Comparison of ENCODE assay signal across 7 mouse cellular contexts in genomic region chr3:129429161-129430111, GRCm38 (mm10).
DNase-seq lines count a peak whose midpoint lies in the region; ATAC-seq and TF ChIP-seq lines count a peak whose summit lies in the region.

No protein-coding gene starts in this region.

- no peak overlapping the region for H3K4me3 ChIP-seq in hindbrain, embryonic 12.5 days
- H3K4me3 ChIP-seq in hindbrain, embryonic 16.5 days (ENCODE audit: low read length): no peak overlapping the region
- H3K4me3 ChIP-seq in liver, embryonic 13.5 days (replicated peaks): no peak overlapping the region

- TF ChIP-seq POLR2A in brain, embryonic 14.5 days (IDR thresholded peaks at IDR 0.05; ENCODE audit: borderline replicate concordance, extremely low read depth, insufficient read depth, insufficient read length, poor library complexity, severe bottlenecking): no peak

- no peaks in the 10 kb centered on the region for H3K36me3 ChIP-seq in hindbrain, embryonic 12.5 days
- H3K36me3 ChIP-seq in hindbrain, embryonic 16.5 days (ENCODE audit: control insufficient read depth, insufficient read depth, low read length): no peaks in the 10 kb centered on the region
- H3K36me3 ChIP-seq in liver, embryonic 13.5 days: no peaks in the 10 kb centered on the region

- DNase-seq in Muller cell, postnatal 12 days (ENCODE audit: inconsistent ontology term): peak; percentile 74
- DNase-seq in brain, embryonic 14.5 days (ENCODE audit: low read depth): peak; percentile 53
- DNase-seq in liver, embryonic 13.5 days: no peak
- peak; percentile 12 for DNase-seq in thymus, postnatal 10 days (ENCODE audit: low spot score in 2 of 2)
- DNase-seq in heart, postnatal 36 days: no peak

- intact Hi-C loops in heart, postnatal 36 days (cut with DNase I): no loop called here

- no peaks in the 10 kb centered on the region for H3K9me3 ChIP-seq in hindbrain, embryonic 12.5 days (replicated peaks)
- no peaks in the 10 kb centered on the region for H3K9me3 ChIP-seq in hindbrain, embryonic 16.5 days (ENCODE audit: control insufficient read depth, low read length)
- H3K9me3 ChIP-seq in liver, embryonic 13.5 days (replicated peaks): no peaks in the 10 kb centered on the region

- no peak overlapping the region for H3K9ac ChIP-seq in hindbrain, embryonic 12.5 days
- H3K9ac ChIP-seq in hindbrain, embryonic 16.5 days (ENCODE audit: low read depth, low read length): no peak overlapping the region
- no peak overlapping the region for H3K9ac ChIP-seq in liver, embryonic 13.5 days

- ATAC-seq in hindbrain, embryonic 12.5 days (ENCODE audit: low FRiP score): peak; percentile 32; the same call in 1 of the 2 replicates
- ATAC-seq in hindbrain, embryonic 16.5 days: no peak
- ATAC-seq in liver, embryonic 13.5 days (ENCODE audit: low read depth): 0 out of 2 replicates have a peak, but pooled peaks have one; percentile 41

- peak; percentile 14; the same call in 1 of the 2 replicates for TF ChIP-seq CTCF in brain, embryonic 14.5 days (IDR thresholded peaks at IDR 0.05; ENCODE audit: borderline replicate concordance, extremely low read depth, insufficient read depth, insufficient read length)

- no peaks in the 10 kb centered on the region for H3K27me3 ChIP-seq in hindbrain, embryonic 12.5 days
- H3K27me3 ChIP-seq in hindbrain, embryonic 16.5 days (replicated peaks; ENCODE audit: control insufficient read depth, insufficient read depth, low read length): no peaks in the 10 kb centered on the region
- no peaks in the 10 kb centered on the region for H3K27me3 ChIP-seq in liver, embryonic 13.5 days

- 68% methylated on average over 8 of the region's 8 CpGs for WGBS in hindbrain, embryonic 12.5 days
- WGBS in hindbrain, embryonic 16.5 days: 45% methylated on average over 8 of the region's 8 CpGs
- 59% methylated on average over 8 of the region's 8 CpGs for WGBS in liver, embryonic 13.5 days (ENCODE audit: insufficient replicate concordance)

- peak overlapping the region; percentile 5; the same call in 1 of the 2 replicates for H3K27ac ChIP-seq in hindbrain, embryonic 12.5 days
- H3K27ac ChIP-seq in hindbrain, embryonic 16.5 days (ENCODE audit: low read depth, low read length): no peak overlapping the region; the same call in 1 of the 2 replicates
- no peak overlapping the region for H3K27ac ChIP-seq in liver, embryonic 13.5 days

- no peak overlapping the region for H3K4me2 ChIP-seq in hindbrain, embryonic 12.5 days (replicated peaks)
- no peak overlapping the region for H3K4me2 ChIP-seq in hindbrain, embryonic 16.5 days (ENCODE audit: low read length)
- H3K4me2 ChIP-seq in liver, embryonic 13.5 days: no peak overlapping the region

- H3K4me1 ChIP-seq in hindbrain, embryonic 12.5 days: no peaks in the 10 kb centered on the region
- H3K4me1 ChIP-seq in hindbrain, embryonic 16.5 days (ENCODE audit: control insufficient read depth, insufficient read depth, low read depth, low read length): peaks cover 4% of the 10 kb centered on the region
- peaks cover 4% of the 10 kb centered on the region; the same call in 1 of the 2 replicates for H3K4me1 ChIP-seq in liver, embryonic 13.5 days (replicated peaks)

Comparison
In these comparisons a context has a peak if more than half of its experiments do, and no peak if none do; other contexts are left out.
1. DNase-seq: peak in Muller cell, postnatal 12 days (single experiment), brain, embryonic 14.5 days (single experiment) and thymus, postnatal 10 days (2 of 2); none in liver, embryonic 13.5 days (single experiment) and heart, postnatal 36 days (0 of 2).